Mouse (Mus musculus) forebrain, embryonic 12.5 days (tissue): Measurements from ENCODE around the gene Gm9747. TPM values are rescaled to one million over a fixed set of nuclear protein-coding genes. Genes with fewer than 3 reads are reported as not detected.

ENCODE experiments used
- ATAC-seq: fragments of 200-750 bp; cut with Nextera tagmentation; 2 replicates; pipeline ENCODE4 v1.8.0; 2017; ENCODE audit warnings: moderate TSS enrichment; ENCODE audit not compliant: low FRiP score
- H3K27ac ChIP-seq: fragments of 300-500 bp; sonication (generic); 2 replicates; pipeline ENCODE4 v1.5.1; 2016; ENCODE audit warnings: mild to moderate bottlenecking
- H3K27me3 ChIP-seq: fragments of 300-500 bp; sonication (generic); 2 replicates; pipeline ENCODE4 v1.6.1; 2016; ENCODE audit warnings: mild to moderate bottlenecking
- H3K36me3 ChIP-seq: fragments of 300-500 bp; sonication (generic); replicated peaks from 2 replicates; pipeline ENCODE4 v1.6.1; 2016; ENCODE audit warnings: mild to moderate bottlenecking
- H3K4me1 ChIP-seq: fragments of 300-500 bp; sonication (generic); 2 replicates; pipeline ENCODE4 v1.6.1; 2016
- H3K4me2 ChIP-seq: fragments of 300-500 bp; sonication (generic); 2 replicates; pipeline ENCODE4 v1.6.1; 2016; ENCODE audit warnings: mild to moderate bottlenecking, moderate library complexity
- H3K4me3 ChIP-seq: fragments of 300-500 bp; sonication (generic); replicated peaks from 2 replicates; pipeline ENCODE4 v1.5.1; 2016; ENCODE audit warnings: mild to moderate bottlenecking
- H3K9ac ChIP-seq: fragments of 300-500 bp; sonication (generic); 2 replicates; pipeline ENCODE4 v1.6.1; 2016; ENCODE audit warnings: mild to moderate bottlenecking
- H3K9me3 ChIP-seq: fragments of 300-500 bp; sonication (generic); 2 replicates; pipeline ENCODE4 v1.6.1; 2016
- WGBS: fragments of 180-500 bp; shearing (Covaris S2); methylation state at CpG from one replicate; pipeline ENCODE4 v1.1.7; 2016; 5-methylcytosine and 5-hydroxymethylcytosine counted together
- polyA plus RNA-seq: library from polyadenylated mRNA; unstranded; fragments of >200 nt; fragmentation: Nextera tagmentation; extraction: Ambion mirVana; gene quantifications from 2 replicates; pipeline ENCODE4 v1.2.1, GENCODE M21; 2016

Gene Gm9747
- polyA plus RNA-seq, result 37.0 and 38.2 TPM in 2 replicates

- Histone ChIP-seq H3K4me1 (no peaks in the 10 kb centered on the region), H3K27ac (no peak within 1 kb of the TSS), H3K4me2 (no peak within 1 kb of the TSS), H3K27me3 (no peaks in the 10 kb centered on the region), H3K9me3 (no peaks in the 10 kb centered on the region), H3K9ac (no peak within 1 kb of the TSS), H3K36me3 (peaks cover 17% of the 10 kb centered on the region), H3K4me3 (no peak within 1 kb of the TSS)
- no peak for ATAC-seq
- 98% methylated on average over 3 of the region's 3 CpGs for WGBS
These were observed at the start of gene Gm9747 for GRCm38 (mm10) chr1:82232812-82233211. TSS of gene Gm9747 (plus strand) at chr1:82233112.

- Histone ChIP-seq H3K4me3 (no peak overlapping the region), H3K36me3 (no peaks in the 10 kb centered on the region), H3K4me2 (no peak overlapping the region), H3K27me3 (no peaks in the 10 kb centered on the region), H3K9me3 (no peaks in the 10 kb centered on the region), H3K9ac (no peak overlapping the region), H3K4me1 (no peaks in the 10 kb centered on the region), H3K27ac (no peak overlapping the region)
- ATAC-seq, result no peak
- 83% methylated on average over 8 of the region's 8 CpGs for WGBS
These were observed 48.9 kb upstream of the Gm9747 start for GRCm38 (mm10) chr1:82183913-82184442.

- Histone ChIP-seq H3K4me1 (peaks cover 3% of the 10 kb centered on the region; the same call in 1 of the 2 replicates), H3K36me3 (no peaks in the 10 kb centered on the region), H3K27ac (no peak overlapping the region), H3K4me3 (no peak overlapping the region), H3K9me3 (no peaks in the 10 kb centered on the region), H3K4me2 (no peak overlapping the region), H3K27me3 (no peaks in the 10 kb centered on the region), H3K9ac (no peak overlapping the region)
- no peak for ATAC-seq
- 85% methylated on average over 10 of the region's 10 CpGs for WGBS
These were observed 44.2 kb upstream of the Gm9747 start for GRCm38 (mm10) chr1:82188549-82189231.

GRCm38 (mm10) chr1:82189516-82189915, 43.4 kb upstream of the Gm9747 start:
- Histone ChIP-seq H3K27me3 (no peaks in the 10 kb centered on the region), H3K9ac (no peak overlapping the region), H3K4me3 (no peak overlapping the region), H3K4me2 (no peak overlapping the region), H3K36me3 (no peaks in the 10 kb centered on the region), H3K9me3 (no peaks in the 10 kb centered on the region), H3K27ac (no peak overlapping the region), H3K4me1 (peaks cover 3% of the 10 kb centered on the region; the same call in 1 of the 2 replicates)
- whole genome bisulfite sequencing, result 78% methylated on average over 3 of the region's 3 CpGs
- no peak for ATAC-seq

- ATAC-seq, result no peak
- 17% methylated on average over 3 of the region's 3 CpGs for WGBS
These were observed 41.3 kb upstream of the Gm9747 start for GRCm38 (mm10) chr1:82191579-82191978.

GRCm38 (mm10) chr1:82199918-82200317, 33.0 kb upstream of the Gm9747 start:
- no peak for ATAC-seq
- no peaks in the 10 kb centered on the region for H3K9me3 ChIP-seq
- no peak overlapping the region for H3K4me3 ChIP-seq
- 21% methylated on average over 1 of the region's 1 CpGs for WGBS
- no peaks in the 10 kb centered on the region for H3K4me1 ChIP-seq
- H3K27ac ChIP-seq, result no peak overlapping the region
- H3K27me3 ChIP-seq, result no peaks in the 10 kb centered on the region
- H3K9ac ChIP-seq, result no peak overlapping the region
- H3K36me3 ChIP-seq, result no peaks in the 10 kb centered on the region
- H3K4me2 ChIP-seq, result no peak overlapping the region

More at GRCm38 (mm10) chr1:82191579-82191978, 41.3 kb upstream of the Gm9747 start:
- Histone ChIP-seq H3K27ac (no peak overlapping the region), H3K36me3 (no peaks in the 10 kb centered on the region), H3K4me1 (peaks cover 3% of the 10 kb centered on the region; the same call in 1 of the 2 replicates), H3K27me3 (no peaks in the 10 kb centered on the region), H3K9ac (no peak overlapping the region), H3K4me2 (no peak overlapping the region), H3K9me3 (no peaks in the 10 kb centered on the region), H3K4me3 (no peak overlapping the region)

- WGBS, result 85% methylated on average over 7 of the region's 7 CpGs
- H3K9me3 ChIP-seq, result no peaks in the 10 kb centered on the region
- no peak overlapping the region for H3K27ac ChIP-seq
- no peak overlapping the region for H3K4me2 ChIP-seq
- no peak overlapping the region for H3K9ac ChIP-seq
- no peak overlapping the region for H3K4me3 ChIP-seq
- H3K36me3 ChIP-seq, result no peaks in the 10 kb centered on the region
- no peaks in the 10 kb centered on the region for H3K4me1 ChIP-seq
- no peaks in the 10 kb centered on the region for H3K27me3 ChIP-seq
- no peak for ATAC-seq
These were observed 32.3 kb upstream of the Gm9747 start for GRCm38 (mm10) chr1:82200636-82201035.

- no peak for ATAC-seq
- no peak overlapping the region for H3K4me2 ChIP-seq
- H3K36me3 ChIP-seq, result no peaks in the 10 kb centered on the region
- no peaks in the 10 kb centered on the region for H3K27me3 ChIP-seq
- peaks cover 3% of the 10 kb centered on the region; the same call in 1 of the 2 replicates for H3K9me3 ChIP-seq
- H3K4me1 ChIP-seq, result no peaks in the 10 kb centered on the region
- H3K4me3 ChIP-seq, result no peak overlapping the region
- no peak overlapping the region for H3K9ac ChIP-seq
- no peak overlapping the region for H3K27ac ChIP-seq
- WGBS, result 97% methylated on average over 5 of the region's 5 CpGs
These were observed 25.4 kb upstream of the Gm9747 start for GRCm38 (mm10) chr1:82207511-82207910.

GRCm38 (mm10) chr1:82220673-82221396, 12.1 kb upstream of the Gm9747 start:
- Histone ChIP-seq H3K27me3 (no peaks in the 10 kb centered on the region), H3K9ac (no peak overlapping the region), H3K27ac (no peak overlapping the region), H3K36me3 (no peaks in the 10 kb centered on the region), H3K4me2 (no peak overlapping the region), H3K4me3 (no peak overlapping the region), H3K9me3 (no peaks in the 10 kb centered on the region), H3K4me1 (peaks cover 6% of the 10 kb centered on the region; the same call in 1 of the 2 replicates)
- 65% methylated on average over 12 of the region's 12 CpGs for WGBS
- ATAC-seq, result no peak

GRCm38 (mm10) chr1:82221462-82221861, 11.4 kb upstream of the Gm9747 start:
- ATAC-seq, result no peak
- H3K27me3 ChIP-seq, result no peaks in the 10 kb centered on the region
- no peak overlapping the region for H3K4me3 ChIP-seq
- no peak overlapping the region for H3K9ac ChIP-seq
- no peak overlapping the region for H3K27ac ChIP-seq
- no peaks in the 10 kb centered on the region for H3K36me3 ChIP-seq
- H3K4me1 ChIP-seq, result peaks cover 6% of the 10 kb centered on the region; the same call in 1 of the 2 replicates
- 73% methylated on average over 1 of the region's 1 CpGs for WGBS
- H3K9me3 ChIP-seq, result no peaks in the 10 kb centered on the region
- no peak overlapping the region for H3K4me2 ChIP-seq

GRCm38 (mm10) chr1:82223042-82223795, 9.7 kb upstream of the Gm9747 start:
- Histone ChIP-seq H3K4me2 (no peak overlapping the region), H3K36me3 (no peaks in the 10 kb centered on the region), H3K9ac (no peak overlapping the region), H3K27me3 (no peaks in the 10 kb centered on the region), H3K9me3 (no peaks in the 10 kb centered on the region), H3K4me1 (peaks cover 6% of the 10 kb centered on the region; the same call in 1 of the 2 replicates), H3K27ac (no peak overlapping the region), H3K4me3 (no peak overlapping the region)
- WGBS, result 95% methylated on average over 5 of the region's 5 CpGs
- no peak for ATAC-seq

GRCm38 (mm10) chr1:82228841-82229240, 4.1 kb upstream of the Gm9747 start:
- no peak overlapping the region for H3K9ac ChIP-seq
- no peak overlapping the region for H3K4me2 ChIP-seq
- no peaks in the 10 kb centered on the region for H3K9me3 ChIP-seq
- no peaks in the 10 kb centered on the region for H3K27me3 ChIP-seq
- peaks cover 2% of the 10 kb centered on the region; the same call in 1 of the 2 replicates for H3K36me3 ChIP-seq
- H3K4me3 ChIP-seq, result no peak overlapping the region
- ATAC-seq, result no peak
- no peak overlapping the region for H3K27ac ChIP-seq
- H3K4me1 ChIP-seq, result no peaks in the 10 kb centered on the region
